Mouse (Mus musculus) stomach, embryonic 14.5 days (tissue): ENCODE measurements at regions not wholly inside any gene's neighbourhood (a gene's known extent, or its start where the extent isn't known, plus 50 kb on each side); places are given as distances from the start of the nearest gene placed in this dataset.

Source experiments
- ATAC-seq: fragments of 200-750 bp; cut with Nextera tagmentation; 2 replicates; pipeline ENCODE4 v1.8.0; 2017; ENCODE audit warnings: low read depth, moderate TSS enrichment; ENCODE audit not compliant: insufficient number of reproducible peaks, insufficient read depth, low FRiP score
- H3K27ac ChIP-seq: fragments of 300-500 bp; sonication (generic); 2 replicates; pipeline ENCODE4 v1.5.1; 2014; ENCODE audit warnings: mild to moderate bottlenecking, low read length, moderate library complexity, mixed read lengths
- H3K27me3 ChIP-seq: fragments of 300-500 bp; sonication (generic); 2 replicates; pipeline ENCODE4 v1.6.1; 2014; ENCODE audit warnings: low read length, control low read depth, mixed read lengths; ENCODE audit not compliant: control insufficient read depth, insufficient read depth
- H3K36me3 ChIP-seq: fragments of 300-500 bp; sonication (generic); 2 replicates; pipeline ENCODE4 v1.6.1; 2014; ENCODE audit warnings: mild to moderate bottlenecking, control low read depth, low read length, moderate library complexity, mixed read lengths; ENCODE audit not compliant: control insufficient read depth, insufficient read depth
- H3K4me1 ChIP-seq: fragments of 300-500 bp; sonication (generic); 2 replicates; pipeline ENCODE4 v1.6.1; 2014; ENCODE audit warnings: low read length, control low read depth, mixed read lengths; ENCODE audit not compliant: control insufficient read depth, insufficient read depth
- H3K4me2 ChIP-seq: fragments of 300-500 bp; sonication (generic); replicated peaks from 2 replicates; pipeline ENCODE4 v1.6.1; 2014; ENCODE audit warnings: low read depth, low read length, control low read depth
- H3K4me3 ChIP-seq: fragments of 300-500 bp; sonication (generic); 2 replicates; pipeline ENCODE4 v1.5.1; 2014; ENCODE audit warnings: low read depth, low read length, control low read depth
- H3K9ac ChIP-seq: fragments of 300-500 bp; sonication (generic); replicated peaks from 2 replicates; pipeline ENCODE4 v1.6.1; 2014; ENCODE audit warnings: low read depth, mild to moderate bottlenecking, control low read depth, low read length, moderate library complexity, mixed read lengths
- H3K9me3 ChIP-seq: fragments of 300-500 bp; sonication (generic); 2 replicates; pipeline ENCODE4 v1.6.1; 2016; ENCODE audit warnings: low read depth, low read length, control low read depth; ENCODE audit not compliant: control insufficient read depth
- WGBS: fragments of 180-500 bp; shearing (Covaris S2); extraction: QIAGEN DNeasy Blood & Tissue Kit; methylation state at CpG from one replicate; pipeline ENCODE4 v1.1.7; 2014; 5-methylcytosine and 5-hydroxymethylcytosine counted together

DNA sequence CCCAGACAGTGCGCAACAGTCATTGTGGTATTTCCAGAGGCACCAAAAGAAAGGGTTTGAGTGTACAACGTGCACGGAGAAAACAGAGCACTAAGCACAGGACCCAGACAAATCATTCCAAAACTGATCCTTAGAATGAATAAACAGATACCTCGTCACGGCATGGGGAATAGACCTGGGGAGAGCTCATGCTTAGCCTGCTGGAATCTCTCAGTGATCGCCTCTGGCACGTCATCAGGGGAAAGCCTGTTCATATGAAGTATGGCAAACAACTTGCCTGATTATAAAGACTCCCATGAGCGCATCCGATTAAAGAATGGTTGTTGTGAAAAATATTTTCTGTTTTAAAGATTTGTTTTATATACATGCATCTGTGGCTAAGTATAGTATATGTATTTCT lies 86.9 kb upstream of the Dapk1 start:
- Histone ChIP-seq H3K27me3 (no peaks in the 10 kb centered on the region), H3K36me3 (no peaks in the 10 kb centered on the region), H3K9ac (no peak overlapping the region), H3K4me2 (no peak overlapping the region), H3K4me1 (no peaks in the 10 kb centered on the region), H3K4me3 (no peak overlapping the region), H3K9me3 (no peaks in the 10 kb centered on the region), H3K27ac (no peak overlapping the region)
- no peak for ATAC-seq
- 56% methylated on average over 9 of the region's 9 CpGs for WGBS

- no peak for ATAC-seq
- H3K4me3 ChIP-seq = no peak overlapping the region
- H3K9me3 ChIP-seq = no peaks in the 10 kb centered on the region
- no peaks in the 10 kb centered on the region for H3K36me3 ChIP-seq
- H3K27ac ChIP-seq = no peak overlapping the region
- H3K4me1 ChIP-seq = no peaks in the 10 kb centered on the region
- no peak overlapping the region for H3K4me2 ChIP-seq
- H3K27me3 ChIP-seq = no peaks in the 10 kb centered on the region
- no peak overlapping the region for H3K9ac ChIP-seq
- WGBS = 73% methylated on average over 2 of the region's 2 CpGs
Measured at GRCm38 (mm10) chr13:60518010-60518409, 83.7 kb upstream of the Dapk1 start.

DNA sequence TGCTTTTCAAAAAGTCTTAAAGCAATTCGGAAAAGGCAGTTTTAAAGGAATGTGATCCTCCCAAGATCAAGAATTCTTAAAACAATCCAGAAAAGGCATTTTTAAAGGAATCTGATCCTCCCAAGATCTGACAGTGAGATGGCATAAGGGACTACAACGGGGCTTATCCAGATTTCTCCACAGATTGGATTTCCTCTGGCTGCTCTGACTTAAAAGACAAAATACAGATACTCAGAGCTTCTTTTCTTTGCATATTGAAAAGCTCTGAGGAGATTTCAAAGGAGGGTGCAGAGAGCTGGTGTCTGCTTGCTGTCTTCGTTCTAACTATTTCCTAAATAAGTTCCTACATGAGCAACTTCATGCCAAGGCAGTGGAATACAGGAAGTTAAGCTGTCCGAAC lies 82.0 kb upstream of the Dapk1 start:
- Histone ChIP-seq H3K4me2 (no peak overlapping the region), H3K4me1 (no peaks in the 10 kb centered on the region), H3K9me3 (no peaks in the 10 kb centered on the region), H3K9ac (no peak overlapping the region), H3K4me3 (no peak overlapping the region), H3K27ac (no peak overlapping the region), H3K27me3 (no peaks in the 10 kb centered on the region), H3K36me3 (no peaks in the 10 kb centered on the region)
- ATAC-seq = no peak
- WGBS = 47% methylated on average over 4 of the region's 4 CpGs

- WGBS = 73% methylated on average over 8 of the region's 8 CpGs
- Histone ChIP-seq H3K36me3 (no peaks in the 10 kb centered on the region), H3K4me3 (no peak overlapping the region), H3K9ac (no peak overlapping the region), H3K9me3 (no peaks in the 10 kb centered on the region), H3K4me1 (no peaks in the 10 kb centered on the region), H3K27me3 (no peaks in the 10 kb centered on the region), H3K27ac (no peak overlapping the region), H3K4me2 (no peak overlapping the region)
- no peak for ATAC-seq
Measured at GRCm38 (mm10) chr13:60522719-60523450, 78.9 kb upstream of the Dapk1 start.

GRCm38 (mm10) chr13:60527806-60528205 lies 73.9 kb upstream of the Dapk1 start:
- WGBS = 81% methylated on average over 2 of the region's 2 CpGs
- H3K4me3 ChIP-seq = no peak overlapping the region
- H3K4me1 ChIP-seq = no peaks in the 10 kb centered on the region
- no peak overlapping the region for H3K27ac ChIP-seq
- no peak overlapping the region for H3K4me2 ChIP-seq
- H3K9me3 ChIP-seq = no peaks in the 10 kb centered on the region
- no peak for ATAC-seq
- H3K27me3 ChIP-seq = no peaks in the 10 kb centered on the region
- no peak overlapping the region for H3K9ac ChIP-seq
- H3K36me3 ChIP-seq = no peaks in the 10 kb centered on the region

GRCm38 (mm10) chr13:60528819-60529218 lies 72.9 kb upstream of the Dapk1 start:
- H3K27ac ChIP-seq = no peak overlapping the region
- H3K4me3 ChIP-seq = no peak overlapping the region
- WGBS = 23% methylated on average over 1 of the region's 1 CpGs
- no peaks in the 10 kb centered on the region for H3K4me1 ChIP-seq
- H3K27me3 ChIP-seq = no peaks in the 10 kb centered on the region
- H3K9ac ChIP-seq = no peak overlapping the region
- no peak overlapping the region for H3K4me2 ChIP-seq
- H3K36me3 ChIP-seq = no peaks in the 10 kb centered on the region
- no peak for ATAC-seq
- H3K9me3 ChIP-seq = no peaks in the 10 kb centered on the region

DNA sequence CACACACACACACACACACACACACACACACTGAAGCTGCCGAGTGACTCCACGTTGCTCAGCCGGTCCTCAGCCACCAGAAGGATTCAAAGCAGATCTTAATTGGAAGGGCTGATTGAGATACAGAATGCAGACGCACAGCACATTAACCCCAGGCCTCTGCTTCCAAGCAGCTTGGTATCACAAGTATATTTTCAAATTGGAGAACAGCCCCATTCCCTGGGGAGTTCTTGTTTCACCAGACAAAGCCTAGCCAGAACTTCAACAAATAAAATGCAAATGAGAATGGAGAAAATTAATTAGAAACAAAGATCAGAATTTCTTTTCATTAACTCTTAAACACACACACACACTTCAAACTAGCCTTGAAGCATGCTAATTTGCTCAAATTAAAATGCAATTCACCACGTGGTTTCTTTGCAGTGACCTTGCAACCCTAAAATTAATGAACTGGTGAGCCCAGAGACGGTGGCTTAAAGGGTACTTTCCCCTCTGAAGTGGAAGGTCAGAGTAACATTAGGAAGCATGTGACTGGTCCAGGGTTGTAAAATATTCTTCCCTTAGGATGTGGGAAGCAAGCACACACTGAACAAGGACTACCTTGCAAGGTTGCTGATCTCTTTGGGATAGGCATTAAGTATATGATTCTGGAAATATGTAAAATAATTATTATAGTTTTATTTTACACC lies 72.2 kb upstream of the Dapk1 start:
- Histone ChIP-seq H3K27me3 (no peaks in the 10 kb centered on the region), H3K36me3 (no peaks in the 10 kb centered on the region), H3K27ac (no peak overlapping the region), H3K4me1 (no peaks in the 10 kb centered on the region), H3K9ac (no peak overlapping the region), H3K4me3 (no peak overlapping the region), H3K9me3 (no peaks in the 10 kb centered on the region), H3K4me2 (no peak overlapping the region)
- WGBS = 36% methylated on average over 6 of the region's 6 CpGs
- ATAC-seq = no peak

- Histone ChIP-seq H3K9ac (no peak overlapping the region), H3K27me3 (no peaks in the 10 kb centered on the region), H3K36me3 (no peaks in the 10 kb centered on the region), H3K4me2 (no peak overlapping the region), H3K27ac (no peak overlapping the region), H3K4me1 (no peaks in the 10 kb centered on the region), H3K9me3 (no peaks in the 10 kb centered on the region), H3K4me3 (no peak overlapping the region)
- ATAC-seq = no peak
- 66% methylated on average over 8 of the region's 8 CpGs for WGBS
Measured at GRCm38 (mm10) chr13:60533871-60534427, 67.8 kb upstream of the Dapk1 start.
